Mouse (Mus musculus): Measurements from ENCODE around the gene Prss23.
A peak's percentile ranks its signal among the peaks of the same experiment; 100 is the strongest.

Gene Prss23

DNA sequence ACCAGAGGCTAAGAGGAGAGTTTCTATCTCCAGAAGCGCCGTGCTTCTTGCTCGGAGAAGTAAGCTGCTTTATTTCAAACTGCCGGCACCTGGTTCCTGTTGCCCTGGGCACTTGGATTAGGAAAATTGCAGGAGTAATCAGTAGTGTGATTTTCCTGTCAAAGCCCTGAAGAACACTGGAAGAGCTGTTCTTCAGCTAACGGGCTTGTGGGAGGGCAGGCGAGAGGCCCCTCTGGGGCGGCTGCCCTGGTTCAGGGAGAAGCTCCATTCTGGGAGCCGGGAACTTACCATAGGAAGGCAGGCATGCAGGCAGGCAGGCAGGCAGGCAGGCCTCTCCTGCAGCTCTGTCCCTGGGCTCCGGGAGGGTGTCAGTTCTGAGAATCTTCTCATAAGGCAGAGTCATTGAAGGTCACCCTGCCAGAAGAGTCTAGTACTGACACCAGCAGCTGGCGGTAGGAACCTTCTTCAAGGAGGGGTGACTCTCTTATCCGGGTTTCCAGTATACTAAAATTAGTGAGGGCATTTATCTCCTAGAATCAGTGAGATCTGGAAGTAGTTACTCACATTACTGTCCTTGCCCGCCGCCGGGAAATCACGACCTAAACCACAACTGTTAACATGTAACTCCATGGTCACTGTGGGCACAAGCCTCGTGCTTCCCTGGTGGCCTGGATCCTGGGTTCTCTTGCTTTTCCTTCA is at the start of gene Prss23:
Prss23 (minus strand) TSS at position 457 of the 699 bp plus-strand sequence.
- DNase-seq = no peak

DNA sequence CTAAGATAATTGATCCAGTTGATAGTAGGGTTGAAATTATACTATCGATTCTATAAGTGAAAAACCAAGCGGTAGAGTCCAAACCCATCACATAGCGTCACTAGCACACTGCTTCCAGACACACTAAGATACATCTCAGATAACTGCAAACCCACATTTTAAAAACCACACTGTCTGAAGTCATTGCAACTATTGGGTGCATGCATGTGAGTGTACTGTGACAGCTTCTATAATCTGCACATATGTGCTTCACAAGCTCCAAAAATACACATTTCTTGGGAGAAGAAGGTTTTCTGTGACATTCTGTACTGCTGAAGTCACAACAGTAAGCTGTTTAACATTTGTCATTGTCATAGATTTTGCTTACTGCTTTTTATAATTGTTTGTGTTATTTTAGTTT is 49.1 kb upstream of the Prss23 start:
- DNase-seq = no peak

DNA sequence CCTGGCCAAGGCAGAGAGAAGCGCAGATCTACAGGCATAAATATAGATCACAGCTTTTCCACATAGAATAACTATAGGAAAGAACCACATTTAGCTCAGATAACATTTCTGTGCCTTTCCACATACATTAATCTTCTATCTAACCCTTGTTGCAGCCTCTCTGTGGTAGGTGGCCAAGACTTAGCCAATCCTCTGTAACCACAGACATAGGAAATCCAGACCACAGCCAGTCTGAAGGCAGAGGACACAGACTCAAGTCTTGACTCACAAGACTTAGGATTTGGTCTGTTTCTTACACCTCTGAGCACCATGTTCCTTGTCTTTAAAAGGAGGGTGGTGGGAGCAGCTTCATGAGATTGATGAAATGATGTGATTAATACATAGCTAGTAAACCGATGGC is 37.6 kb upstream of the Prss23 start:
- DNase-seq = no peak

DNA sequence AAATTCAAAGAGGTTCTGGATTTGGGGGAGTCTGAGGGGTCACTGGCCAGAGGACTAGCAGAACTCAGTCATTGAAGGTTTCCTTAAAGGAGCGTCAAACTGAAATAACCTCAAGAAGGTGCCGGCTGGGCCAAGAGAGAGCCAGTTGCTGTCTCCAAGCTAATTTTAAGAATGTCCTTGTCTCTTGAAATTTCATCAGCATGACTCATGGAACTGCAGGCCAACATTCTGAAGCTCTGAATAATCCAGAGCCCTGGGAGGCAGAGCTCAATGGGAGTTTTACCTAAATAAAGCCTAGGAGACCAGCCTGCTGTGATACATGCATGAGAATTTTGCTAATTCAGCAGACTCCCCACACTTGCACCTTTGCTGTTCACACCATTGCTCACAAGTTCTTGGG is 36.5 kb upstream of the Prss23 start:
- peak; percentile 82 for DNase-seq

DNA sequence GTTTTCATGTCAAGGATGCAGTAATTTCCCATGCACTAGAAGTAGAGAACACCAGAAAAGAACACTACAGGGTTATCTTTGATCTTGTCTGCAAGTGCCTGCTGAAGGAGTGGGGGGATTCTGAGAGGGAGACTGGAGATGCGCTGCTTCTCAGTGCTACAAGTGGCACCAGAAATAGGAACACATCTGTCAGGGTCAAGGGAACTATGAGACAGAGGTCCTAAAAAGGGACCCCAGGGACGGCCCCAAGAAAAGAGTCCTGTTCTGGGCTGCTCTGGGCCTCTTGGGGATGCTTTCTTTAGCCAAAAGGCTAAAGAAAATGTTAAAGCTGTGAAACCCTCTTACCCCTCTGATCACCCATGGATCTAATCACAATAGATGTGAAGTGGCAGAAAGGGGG is 35.2 kb upstream of the Prss23 start:
- DNase-seq = no peak

DNA sequence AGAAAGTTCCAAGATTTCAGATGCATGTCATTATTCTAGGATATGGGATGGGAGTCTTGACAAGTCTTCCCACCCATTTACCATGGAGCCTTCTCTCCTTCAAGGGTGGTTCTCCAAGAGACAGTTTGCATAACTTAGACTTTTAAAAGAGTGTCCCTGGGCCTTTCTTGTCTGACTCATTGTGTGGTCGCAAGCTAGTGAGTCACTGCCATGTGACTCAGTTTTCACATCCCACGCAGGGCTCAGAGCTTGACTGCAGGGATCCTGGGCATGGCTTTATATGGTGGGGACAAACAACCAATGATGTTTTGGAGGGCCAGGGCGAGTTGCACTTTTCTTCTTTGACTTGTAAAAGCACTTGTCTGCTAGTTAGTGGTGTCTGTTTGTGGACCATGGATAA is 34.0 kb upstream of the Prss23 start:
- DNase-seq = peak; percentile 79

DNA sequence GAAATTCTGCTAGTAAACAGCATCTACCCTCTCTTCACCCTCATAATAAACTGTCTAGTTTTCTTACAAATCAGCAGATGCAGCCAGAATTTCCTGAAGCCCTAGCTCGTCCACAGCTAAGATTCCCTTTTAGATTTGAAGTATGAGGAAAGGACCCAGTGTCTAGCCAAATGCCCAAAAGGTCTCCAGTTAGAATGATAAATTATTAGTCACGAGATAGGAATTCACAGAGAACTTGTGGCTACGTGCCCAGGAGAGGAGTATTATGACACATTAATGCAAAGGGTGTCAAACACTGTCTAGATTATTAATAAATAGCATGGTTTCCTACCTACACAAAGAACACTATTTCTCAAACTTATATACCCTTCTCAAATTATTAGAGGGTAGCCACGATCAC is 32.6 kb upstream of the Prss23 start:
- DNase-seq = no peak

DNA sequence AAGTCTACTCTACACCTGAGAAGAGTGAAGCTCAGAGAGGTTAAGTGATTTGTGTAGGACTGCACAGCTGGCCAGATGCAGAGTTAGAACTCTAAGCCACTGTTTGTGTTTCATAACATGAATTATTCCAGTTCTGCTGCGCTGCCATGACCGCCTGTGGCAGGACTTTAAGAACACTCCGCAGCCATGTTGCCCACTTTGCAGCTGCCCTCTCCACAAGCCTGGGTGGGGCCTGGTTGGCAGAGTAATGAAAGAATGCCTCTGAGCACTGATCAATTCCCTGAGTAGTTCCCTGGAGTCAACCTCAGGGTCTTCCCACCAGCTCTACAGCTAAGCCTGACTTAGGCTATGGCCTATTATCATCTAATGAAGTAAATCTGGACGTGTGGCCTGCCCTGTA is 32.1 kb upstream of the Prss23 start:
- DNase-seq = no peak

DNA sequence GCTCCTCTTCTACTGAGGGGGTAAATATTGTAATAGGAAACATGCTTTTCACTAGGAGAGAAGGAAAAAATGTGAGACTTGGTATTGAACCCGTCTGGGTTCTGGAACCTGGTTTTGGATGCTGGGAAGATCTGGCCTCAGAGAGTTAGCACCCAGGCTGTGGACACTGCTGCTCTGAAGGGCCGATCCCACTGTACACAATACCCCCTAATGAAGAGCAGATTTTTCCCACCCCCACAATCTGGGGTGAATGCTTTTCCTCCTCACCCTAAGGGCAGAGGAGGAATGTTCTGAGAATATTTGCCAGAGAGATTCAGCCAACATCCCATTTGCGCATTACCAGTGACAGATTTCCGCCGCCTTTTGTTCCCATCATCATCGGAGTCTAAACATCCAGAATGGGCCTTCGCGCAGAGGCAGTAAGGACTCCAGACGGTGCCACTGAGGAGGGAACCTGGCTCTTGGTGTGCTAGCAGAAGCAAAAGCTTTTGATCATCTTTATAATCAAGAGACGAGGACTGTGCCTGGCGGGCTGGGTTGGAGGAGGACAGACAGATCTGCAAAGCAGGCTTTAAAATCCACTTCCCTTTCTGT is 31.6 kb upstream of the Prss23 start:
- DNase-seq = no peak

DNA sequence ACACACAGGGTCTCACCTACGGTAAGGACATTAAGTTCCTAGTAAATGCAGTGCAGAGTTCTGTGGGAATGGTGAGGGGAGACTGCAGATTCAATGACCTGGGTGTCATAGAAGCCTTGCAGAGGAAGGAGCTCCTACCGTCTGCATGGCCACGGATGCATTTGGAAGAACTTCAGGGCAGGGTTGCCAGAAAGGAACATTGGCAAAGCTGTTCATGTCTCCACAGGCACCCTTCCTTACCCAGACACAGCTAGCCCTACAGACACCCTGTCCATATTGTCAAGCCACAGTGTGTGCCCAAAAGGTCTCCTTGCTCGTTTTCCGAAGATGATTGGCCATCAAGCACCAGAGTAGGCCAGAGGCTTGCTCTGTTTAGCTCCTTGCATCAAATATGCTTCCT is 30.1 kb upstream of the Prss23 start:
- DNase-seq = no peak

DNA sequence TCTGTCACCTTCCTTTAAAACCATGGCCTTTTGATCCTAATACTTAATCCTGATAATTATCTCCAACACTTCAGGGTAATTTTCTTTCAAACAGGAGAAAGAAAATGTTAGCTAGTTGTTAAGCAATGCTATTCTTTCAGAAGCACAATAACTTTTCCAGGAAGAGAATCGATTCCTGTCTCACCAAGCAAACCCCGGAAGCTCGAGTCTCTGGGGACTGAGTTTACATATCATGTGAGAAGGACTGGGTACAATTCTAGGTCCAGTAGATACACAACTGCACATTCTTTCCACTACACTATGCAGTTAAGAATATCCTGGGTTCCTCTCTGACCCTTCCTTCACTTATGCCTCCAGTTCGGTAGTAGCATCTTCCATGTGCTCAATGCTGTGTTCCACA is 29.7 kb upstream of the Prss23 start:
- DNase-seq = no peak

DNA sequence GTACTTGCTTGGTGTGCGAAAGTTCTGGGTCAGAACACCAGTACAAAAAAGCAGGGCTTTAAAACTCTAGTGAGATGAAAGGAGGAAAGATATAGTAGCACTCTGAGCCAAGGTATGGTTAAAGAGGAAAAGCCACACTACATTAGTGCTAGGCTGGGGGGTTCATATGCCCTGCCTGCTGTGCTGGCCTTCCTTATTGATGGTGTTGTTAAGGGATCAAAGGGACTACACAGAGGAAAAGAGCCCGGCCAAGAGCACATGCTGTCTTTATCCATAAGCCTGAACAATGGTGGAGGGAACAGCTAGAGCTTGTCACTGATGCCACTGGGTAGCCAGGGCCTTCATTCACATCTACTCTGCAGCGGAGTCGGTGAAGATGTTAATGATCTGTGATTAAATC is 28.2 kb upstream of the Prss23 start:
- no peak for DNase-seq

DNA sequence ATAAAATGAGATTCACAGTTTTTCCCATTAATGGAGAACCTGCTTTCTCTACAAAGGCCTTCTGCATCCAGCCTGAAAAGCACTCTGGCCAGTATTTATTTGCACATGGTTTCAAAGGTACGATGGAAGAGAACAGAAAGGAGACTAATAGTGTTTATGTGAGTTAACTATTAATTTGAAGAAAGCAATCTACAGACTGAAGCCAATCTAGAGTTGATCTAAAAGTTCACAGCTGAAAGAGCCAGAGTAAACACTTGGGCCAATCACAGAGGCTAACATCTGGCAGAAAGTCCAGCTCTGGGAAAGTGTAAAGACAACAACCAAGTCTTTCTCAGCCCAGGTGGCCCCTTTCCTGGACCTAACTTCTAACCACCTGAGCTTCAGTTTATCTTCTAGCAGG is 27.1 kb upstream of the Prss23 start:
- DNase-seq = no peak

DNA sequence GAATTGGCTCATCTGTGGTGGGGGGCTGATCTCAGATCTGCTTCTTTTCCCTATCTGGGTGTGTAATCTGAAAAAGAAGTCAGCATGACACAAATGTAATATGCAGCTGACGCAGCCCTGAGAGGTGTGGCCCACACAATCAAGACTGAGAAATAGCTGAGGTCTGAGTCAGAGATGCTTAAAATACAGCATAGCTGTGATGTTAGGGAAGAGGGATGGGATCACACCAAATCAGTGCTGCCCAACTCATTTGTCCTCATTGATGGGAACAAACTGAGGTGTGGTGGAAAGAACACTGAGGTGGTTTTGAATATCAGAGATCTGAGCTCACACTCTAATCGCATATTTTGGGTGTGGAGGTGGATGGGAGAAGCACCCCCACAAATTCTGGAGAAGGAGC is 14.0 kb upstream of the Prss23 start:
- peak; percentile 68 for DNase-seq

DNA sequence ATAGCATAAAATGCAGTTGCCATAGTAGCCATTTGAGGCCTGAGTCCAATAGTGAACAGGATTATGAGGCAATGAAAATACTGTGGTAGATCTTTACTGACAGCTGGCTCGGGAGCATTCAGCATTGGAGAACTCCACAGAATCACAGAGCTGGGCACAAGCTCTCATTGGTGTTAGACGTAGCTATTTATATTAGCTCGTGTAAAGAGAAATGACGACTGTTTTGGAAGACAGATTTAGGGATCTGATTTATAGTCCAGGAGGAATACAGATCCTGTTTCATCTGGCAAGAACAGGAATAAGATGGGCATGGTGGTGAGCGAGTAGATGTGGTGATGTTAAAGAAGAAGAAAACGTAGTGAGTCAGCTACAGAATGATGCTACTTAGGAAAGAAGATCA is 12.4 kb upstream of the Prss23 start:
- no peak for DNase-seq

DNA sequence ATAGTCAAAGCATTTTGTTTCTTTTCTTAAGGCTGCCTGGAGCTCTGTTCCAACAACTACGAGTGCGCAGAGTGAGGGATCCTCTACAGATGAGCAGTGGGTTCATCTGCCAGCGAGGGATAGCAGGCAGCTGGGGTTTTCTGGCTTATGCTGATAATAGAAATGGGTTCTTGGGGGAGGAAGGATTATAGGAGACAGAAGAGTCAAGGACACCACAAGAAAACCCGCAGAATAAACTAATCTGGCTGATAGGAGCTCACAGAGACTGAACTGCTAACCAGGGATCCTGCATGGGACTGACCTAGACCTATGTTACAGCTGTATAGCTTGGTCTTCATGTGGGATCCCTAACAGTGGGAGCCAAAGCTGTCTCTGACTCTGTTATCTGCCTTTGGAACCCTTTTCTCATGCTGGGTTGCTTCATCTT is 456 bp upstream of the Prss23 start:
- DNase-seq = no peak

DNA sequence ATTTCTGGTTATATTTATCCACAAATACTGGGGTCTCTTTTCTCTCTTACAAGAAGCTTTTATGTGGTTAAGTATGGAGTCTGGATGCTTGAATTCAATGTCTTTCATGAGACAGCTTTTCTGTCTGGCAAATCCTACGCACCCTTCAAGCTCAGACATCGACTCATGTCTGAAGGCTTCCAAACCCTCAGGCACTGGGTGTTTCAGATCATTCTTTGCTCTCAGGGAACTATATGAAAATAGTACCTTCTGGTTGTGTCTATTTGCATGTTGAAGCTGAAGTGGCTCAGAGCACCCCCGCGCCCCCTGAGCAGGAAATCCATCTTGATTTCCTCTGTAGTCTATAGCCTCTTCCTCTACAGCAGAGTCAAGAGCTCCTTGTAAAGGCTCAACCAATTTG is 3.2 kb downstream of the Prss23 start:
- DNase-seq = no peak

DNA sequence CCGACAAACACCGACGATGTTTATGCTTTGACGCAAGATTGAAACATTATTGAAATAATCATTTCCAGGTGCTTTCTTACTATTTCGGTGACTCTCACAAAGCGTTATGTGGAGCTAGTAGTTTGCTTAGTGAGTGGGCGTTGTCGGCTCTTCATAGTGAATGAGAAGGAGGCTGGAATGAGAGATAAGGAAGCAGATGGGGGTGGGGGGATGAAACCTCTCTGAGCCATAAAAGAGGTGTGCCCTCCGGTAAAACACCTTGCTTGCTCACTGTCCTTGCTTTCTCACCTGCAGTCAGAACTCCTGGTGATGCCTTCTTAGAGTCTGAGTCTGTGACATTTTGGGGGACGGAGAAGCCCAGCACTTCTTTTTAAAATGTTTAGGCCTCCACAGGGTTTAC is 4.8 kb downstream of the Prss23 start:
- no peak for DNase-seq

DNA sequence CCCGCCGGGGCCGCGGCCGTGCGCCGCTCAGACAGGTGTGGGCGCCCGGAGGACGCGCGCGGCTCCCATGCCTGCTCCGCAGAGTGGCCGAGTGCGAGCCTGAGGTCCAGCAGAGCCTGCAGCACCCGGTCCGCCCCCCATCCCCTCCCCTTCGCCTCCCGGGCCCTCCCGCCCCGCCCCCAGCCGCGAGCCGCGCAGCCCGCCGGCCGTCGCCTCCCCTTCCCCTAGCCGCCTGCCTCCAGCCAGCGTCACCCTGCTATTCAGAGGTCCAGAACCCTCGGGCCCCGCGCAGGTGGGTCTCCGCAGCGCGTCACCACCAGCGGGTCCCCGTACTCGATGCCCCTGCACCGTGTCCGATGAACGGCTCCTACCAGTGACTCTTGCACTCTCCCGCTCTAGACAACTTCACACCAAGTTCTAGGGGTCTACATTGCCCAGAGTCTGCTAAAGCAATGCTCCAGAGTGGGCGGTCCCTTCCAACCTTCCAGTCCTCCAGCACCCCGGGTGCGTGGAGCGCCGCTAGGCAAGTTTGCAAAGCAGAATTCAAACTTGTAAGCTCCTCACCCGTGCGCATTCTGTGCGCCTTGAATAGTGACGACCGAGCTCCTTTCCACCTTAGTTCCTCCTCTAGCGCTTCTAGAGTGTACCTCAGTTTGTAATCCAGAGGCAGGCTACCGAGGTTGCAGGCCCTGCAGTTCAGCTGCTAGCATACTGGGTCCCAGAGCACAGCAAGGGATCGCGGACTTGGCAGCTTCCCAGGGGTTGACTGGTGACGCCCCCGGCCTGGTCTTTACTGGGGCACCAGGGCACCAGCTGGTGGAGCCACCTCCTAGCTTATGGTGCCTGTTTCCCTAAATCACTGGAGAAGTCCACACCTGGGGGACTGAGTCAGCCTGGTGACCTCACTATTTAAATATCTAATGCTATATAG is 9.3 kb downstream of the Prss23 start:
- DNase-seq = peak; percentile 31

DNA sequence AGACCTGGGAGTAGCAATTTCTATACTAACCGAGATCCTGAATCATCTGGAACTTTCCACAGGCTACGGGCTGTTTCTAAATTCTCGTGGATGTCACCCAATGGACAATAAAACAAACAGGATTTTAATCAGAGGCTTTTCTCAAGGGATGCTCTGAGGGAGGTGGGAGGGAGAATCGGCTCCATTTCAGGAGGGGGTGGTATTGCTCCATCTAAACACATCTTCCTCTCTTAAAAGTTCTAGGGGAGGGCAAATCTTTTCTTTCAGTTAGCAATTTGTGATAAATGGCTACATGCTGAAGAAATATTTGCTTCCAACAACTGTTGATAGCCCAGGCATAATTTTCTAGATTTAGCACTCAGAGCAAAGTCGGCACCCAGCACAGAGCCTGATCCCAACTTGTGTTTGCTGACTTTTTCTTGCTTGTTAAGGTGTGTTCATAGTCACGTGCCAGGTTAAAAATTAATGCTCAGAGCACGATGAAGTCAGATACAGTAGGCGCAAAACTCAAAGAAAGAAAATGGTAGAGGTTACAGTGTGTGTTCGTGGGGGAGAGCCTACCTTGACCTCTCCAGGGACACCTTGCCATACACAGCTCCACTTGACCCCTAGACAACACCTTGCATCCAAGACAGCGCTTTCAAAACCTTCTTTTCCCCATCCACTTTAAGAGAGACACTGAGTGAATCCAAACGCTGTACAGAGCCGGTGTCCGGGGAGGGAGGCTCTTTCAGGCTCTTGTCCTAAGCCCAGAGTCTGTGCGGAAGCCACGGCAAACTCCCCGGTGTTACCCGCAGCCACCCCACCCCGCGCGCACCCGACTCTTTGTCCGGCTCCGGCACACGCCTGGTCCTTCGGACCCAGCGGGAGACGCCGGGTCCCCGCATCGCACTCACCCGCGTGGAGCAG is 10.2 kb downstream of the Prss23 start:
- DNase-seq = no peak

DNA sequence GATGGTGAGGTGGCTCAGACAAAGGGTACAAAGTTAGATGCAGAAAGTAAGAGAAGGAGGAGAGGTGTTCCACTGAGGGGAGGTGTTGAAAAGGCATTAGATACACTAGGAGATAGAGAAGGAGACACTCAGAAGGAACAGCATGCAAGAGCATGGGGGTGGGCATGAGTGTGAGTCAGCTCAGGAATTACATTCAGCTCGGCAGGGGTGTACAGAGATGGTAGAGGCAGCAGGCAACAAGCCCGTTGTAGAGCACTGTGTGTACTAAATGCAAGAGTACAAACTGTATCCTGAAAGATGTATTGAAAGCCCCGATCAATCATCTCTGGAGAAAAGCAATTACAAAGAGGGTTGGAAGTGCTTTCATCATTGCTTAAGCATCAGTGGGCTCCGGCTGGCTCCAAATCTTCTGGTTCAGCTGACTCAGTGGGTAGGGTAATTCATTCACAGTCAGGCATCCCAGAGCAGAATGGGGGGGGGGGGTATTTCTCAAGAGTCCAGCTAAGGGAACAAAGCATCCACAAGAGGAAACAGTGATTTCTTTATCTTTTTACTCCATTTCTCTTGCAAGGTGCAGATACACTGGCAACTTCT is 15.0 kb downstream of the Prss23 start:
- peak; percentile 56 for DNase-seq

DNA sequence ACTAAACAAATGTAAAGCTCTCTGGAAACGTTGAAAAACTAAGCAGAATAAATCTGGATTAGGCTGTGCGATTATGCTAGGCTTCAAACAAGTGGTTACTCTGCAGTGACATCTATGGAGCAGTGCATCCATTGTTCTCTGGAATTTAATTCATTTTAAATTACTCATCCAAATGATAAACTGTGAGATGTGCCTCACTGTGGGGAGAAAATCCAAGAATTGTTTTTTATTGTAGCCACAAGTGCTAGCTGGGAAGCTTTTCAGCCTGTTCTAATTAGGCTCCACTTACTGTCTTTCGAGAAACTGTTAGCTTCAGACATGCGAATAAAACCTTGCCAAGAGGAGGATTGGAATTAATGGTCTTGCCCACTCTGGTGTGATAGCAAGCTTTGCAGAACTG is 18.3 kb downstream of the Prss23 start:
- DNase-seq = no peak
